Mouse (Mus musculus) left cerebral cortex, adult 11 months (tissue): ENCODE data around the gene Dnajc3.
"Not testable (repeated sequence)": the region's sequence is repeated elsewhere in the genome, so short reads cannot be mapped to it uniquely, and the experiment has no call there.

Experiments
- DNase-seq: peaks from one replicate; pipeline ENCODE4 v3.0.0; 2022; ENCODE audit warnings: low spot score

Dnajc3 gene

DNA sequence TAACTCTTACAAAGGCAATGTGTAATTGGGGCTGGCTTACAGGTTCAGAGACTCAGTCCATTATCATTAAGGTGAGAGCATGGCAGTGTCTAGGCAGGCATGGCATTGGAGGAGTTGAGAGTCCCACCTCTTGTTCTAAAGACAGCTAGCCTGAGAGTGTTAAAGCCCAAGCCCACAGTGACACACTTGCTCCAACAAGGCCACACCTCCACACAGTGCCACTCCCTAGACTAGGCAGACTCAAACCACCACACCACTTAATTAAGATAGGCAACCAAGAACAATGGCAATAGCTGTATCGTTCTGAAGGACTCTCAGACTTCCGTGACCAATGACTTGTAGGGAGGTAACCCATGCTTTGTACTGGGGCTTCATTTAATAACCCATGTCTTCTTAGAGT is 7.0 kb upstream of the Dnajc3 start:
- DNase-seq: no peak

GRCm38 (mm10) chr14:118931181-118931580 is 6.6 kb upstream of the Dnajc3 start:
- no peak for DNase-seq

- no peak for DNase-seq
These were observed 4.8 kb upstream of the Dnajc3 start for GRCm38 (mm10) chr14:118932956-118933355.

GRCm38 (mm10) chr14:118934686-118935085 is 3.1 kb upstream of the Dnajc3 start:
- no peak for DNase-seq

DNA sequence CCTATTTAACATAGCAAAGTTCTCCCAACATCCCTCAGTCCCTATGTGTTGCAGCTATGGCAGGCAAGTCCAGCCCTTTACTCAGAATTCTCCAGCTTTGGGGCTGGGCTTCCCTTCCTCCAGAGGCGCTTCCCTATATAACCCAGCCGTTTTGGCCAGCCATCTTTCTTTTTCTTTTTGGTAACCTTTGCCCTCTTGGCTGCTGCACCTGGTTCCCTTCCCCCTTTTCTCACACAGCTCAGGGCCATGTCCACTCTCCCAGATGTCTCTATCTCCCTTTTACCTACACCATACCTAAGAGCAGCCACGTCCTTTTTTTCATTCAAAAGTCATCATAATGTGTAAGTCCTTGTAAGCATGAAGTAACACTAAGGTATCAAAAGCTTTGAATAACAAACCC is 1.5 kb upstream of the Dnajc3 start:
- no peak for DNase-seq

DNA sequence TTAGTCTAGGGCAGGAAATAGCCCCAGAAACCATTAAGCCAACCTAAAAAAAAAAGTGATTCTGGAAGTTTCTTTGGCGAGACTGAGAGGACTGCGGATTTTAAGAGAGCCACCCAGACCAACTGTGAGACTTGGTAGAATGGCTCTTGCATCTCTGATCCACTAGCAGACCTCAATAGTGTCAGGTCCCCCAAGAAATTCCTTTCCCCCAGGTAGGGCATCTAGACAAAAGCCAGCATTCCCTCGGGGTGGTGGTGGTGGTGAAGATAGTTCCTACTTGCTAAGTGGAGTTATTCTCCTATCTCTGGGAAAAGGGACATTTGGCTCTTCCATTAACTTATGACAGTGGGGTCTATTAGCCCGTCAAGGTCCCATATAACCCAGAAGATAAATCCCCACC is 824 bp upstream of the Dnajc3 start:
- DNase-seq: no peak

- DNase-seq: no peak
These were observed 775 bp downstream of the Dnajc3 start for GRCm38 (mm10) chr14:118938551-118938950.

DNA sequence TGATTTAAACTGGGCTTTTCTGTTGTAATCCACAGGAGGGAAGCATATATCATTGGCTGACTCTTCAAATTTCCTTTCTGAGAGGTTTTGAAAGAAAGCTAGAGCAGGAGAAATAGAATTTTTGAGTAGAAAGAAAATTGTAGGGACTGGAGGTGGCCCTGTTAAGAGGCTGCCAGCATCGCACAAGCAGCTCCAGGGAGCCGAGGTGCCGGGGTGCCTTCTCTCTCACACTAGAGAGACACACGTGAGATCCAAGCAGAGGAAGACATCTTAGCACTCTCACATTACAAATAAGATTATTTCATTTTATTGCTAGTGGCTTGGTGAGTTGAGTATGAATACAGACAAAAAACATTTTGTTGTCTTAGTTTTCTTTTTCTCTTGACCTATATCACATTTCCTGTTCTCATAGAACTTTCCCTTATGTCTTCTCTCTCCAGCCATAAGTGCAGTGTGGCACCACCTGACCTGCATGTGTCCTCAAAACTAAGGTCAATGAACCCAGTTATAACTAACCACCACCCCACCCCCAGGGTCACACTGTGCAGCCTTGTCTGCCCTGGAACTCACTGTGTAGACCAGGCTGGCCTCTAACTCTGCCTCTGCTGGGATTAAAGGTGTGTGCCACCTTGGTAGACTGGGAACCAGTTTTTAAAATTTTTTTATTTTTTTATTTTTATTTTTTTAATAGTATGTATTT is 3.2 kb downstream of the Dnajc3 start:
- DNase-seq: no peak

- no peak for DNase-seq
These were observed 4.3 kb downstream of the Dnajc3 start for GRCm38 (mm10) chr14:118942076-118942475.

- DNase-seq: no peak
These were observed 6.9 kb downstream of the Dnajc3 start for GRCm38 (mm10) chr14:118944702-118945101.

DNA sequence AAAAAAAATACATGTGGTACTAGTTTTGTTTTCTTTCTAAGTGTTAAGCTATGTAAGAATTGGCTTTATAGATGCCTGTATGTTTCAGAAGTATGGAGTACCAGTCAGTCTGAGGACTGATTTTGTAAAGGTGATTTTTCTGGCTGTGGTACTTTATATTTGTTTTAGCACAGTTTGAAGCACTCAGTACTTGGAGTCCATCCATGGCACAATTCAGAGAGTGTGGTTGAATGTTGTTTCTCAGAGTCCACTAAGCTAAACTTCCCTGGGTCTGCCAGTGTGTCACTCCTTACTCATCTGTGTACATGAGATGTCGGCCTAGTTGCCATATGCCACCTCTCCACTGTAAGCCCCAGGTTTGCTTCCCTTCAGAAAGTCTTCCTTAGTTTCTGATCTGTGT is 11.1 kb downstream of the Dnajc3 start:
- DNase-seq: no peak

DNA sequence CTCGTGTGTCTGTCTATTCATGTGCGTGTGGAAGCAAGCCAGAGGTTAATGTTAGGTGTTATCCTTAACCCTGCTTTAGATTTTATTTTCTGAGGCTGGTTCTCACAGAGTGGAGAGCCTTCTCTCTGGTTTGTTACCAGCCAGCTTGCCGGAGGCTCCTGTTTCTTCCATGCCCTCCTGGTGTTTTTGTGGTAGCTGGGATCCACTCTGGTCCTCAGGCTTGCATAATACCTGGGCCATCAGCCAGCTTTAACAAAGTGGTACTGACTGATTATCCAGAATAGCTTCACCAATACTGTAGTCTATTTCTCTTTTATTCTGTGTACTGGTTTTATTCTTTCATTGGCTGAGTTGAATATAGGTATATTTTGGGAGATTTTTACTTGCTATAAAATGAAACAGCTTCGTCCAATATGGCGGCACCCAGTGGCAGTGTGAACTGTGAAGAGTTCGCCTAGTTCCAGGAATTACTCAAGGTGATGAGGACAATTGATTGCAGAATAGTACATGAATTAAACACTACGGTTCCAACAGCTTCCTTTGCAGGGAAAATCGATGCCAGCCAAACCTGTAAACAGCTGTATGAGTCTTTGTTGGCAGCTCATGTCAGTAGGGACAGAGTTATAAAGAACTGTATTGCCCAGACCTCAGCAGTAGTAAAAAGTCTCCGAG is 14.3 kb downstream of the Dnajc3 start:
- DNase-seq: no peak

GRCm38 (mm10) chr14:118958010-118958409 is 20.2 kb downstream of the Dnajc3 start:
- DNase-seq: no peak

DNA sequence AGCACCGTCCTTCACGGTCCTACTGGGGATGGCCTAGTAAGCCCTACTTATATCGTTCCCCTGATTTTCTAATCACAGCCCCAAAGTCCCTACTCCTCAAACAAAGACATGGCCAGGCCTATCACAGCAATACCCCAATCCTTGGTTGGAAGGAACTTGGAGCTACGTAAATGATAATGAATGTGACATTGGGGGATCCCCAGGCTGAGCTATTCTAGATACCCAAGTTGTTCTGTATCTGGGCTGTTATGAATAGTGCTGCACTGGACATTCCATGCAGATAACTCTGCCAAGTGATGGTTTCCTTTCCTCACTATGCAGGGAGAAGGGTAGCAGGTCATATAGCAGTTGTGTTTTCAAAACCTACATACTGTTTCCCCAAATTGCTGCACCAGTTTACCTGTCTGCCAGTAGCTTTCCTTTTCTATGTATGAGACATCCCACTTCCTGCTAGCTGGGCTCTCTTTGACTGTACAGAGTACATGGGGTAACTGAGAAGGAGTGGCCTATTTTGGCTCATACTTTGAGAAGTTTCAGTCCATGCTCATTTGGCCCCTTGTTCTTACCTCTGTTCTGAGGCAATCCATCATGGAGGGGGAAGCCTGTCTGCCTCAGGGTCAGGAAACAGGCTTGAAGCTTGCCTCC is 27.7 kb downstream of the Dnajc3 start:
- DNase-seq: no peak

DNA sequence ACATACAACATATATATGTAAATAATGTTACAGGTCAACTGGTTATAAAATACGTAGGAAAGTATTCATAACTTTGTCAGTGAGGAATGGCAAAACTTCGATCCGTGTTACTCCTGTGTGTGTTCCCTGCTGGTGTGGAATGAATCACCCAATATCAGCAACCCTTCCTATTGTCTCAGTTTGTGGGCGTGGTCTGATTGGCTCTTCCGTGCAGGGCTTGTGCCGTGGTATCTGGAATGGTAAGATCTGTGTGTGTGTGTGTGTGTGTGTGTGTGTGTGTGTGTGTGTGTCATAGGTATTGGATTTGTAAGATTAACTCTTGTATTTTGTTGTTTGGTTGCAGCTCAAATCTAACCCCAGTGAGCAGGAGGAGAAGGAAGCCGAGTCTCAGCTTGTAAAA is 29.9 kb downstream of the Dnajc3 start:
- DNase-seq: no peak

- no peak for DNase-seq
These were observed 34.5 kb downstream of the Dnajc3 start for GRCm38 (mm10) chr14:118972268-118972667.

DNA sequence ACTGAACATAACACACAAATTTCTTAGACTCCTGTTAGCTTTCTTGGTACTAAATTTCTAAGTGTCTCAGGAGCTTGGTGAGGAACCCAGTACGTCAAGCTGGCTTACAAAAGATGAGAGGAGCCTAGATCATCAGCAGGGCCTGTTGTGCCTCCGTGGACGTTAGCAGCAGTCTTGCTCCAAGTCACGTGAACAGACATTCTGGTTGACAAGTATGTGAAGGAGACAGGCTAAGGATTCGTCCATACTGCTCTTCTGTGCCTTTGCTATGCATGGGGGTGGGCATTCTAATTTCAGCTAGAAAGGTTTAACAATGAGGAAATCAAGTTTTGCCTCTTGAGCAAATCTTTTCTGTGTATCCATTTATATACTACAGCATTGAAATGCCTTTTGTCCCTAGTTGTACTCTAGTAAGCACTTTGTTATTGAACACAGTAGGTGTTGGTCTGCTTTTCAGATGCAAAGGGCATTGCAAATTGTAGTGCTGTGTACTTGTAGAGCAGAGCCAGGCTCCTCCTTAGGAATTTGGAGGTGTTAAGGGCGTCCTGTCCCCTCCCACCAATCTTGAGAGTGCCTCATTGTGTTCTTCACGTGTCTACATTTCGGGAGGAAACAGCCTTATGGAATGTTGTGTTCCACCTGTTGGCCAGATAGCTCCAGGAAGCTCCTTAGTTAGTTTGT is 39.5 kb downstream of the Dnajc3 start:
- no peak for DNase-seq

DNA sequence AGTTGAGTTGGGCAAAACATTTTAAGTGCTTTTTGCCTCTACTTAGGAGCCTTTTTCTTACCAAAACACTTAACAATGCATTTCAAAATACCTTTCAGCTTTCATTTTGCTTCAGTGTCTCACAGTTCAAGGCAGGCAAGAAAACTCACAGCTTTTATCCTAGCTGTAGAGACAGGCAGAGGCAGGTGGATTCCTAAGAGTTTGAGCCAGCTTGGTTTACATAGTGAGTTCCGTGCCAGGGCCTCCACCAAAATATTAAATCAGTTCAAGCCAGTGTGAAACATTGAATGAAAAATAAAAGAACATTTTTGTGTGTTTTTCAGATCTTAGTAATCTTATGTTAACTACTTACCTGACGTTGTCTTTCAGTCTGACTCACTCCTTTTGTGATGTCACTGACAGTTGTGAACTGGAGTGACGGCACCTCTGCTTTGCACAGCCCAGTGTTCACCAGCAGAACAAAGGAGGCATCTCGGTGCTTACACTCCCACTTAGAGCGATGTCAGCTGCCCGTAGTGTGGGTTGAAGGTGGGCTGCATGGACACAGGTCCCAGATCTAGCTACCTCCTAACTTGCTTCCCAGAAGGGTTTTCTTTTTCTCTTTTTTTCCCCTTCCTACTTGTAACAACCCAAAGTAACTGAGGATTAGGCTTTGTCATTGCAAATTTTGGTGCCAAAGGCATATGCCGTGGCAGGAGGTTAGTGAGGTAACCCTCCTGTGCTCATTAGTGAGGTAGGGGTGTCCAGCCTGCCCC is 42.0 kb downstream of the Dnajc3 start:
- DNase-seq: no peak

DNA sequence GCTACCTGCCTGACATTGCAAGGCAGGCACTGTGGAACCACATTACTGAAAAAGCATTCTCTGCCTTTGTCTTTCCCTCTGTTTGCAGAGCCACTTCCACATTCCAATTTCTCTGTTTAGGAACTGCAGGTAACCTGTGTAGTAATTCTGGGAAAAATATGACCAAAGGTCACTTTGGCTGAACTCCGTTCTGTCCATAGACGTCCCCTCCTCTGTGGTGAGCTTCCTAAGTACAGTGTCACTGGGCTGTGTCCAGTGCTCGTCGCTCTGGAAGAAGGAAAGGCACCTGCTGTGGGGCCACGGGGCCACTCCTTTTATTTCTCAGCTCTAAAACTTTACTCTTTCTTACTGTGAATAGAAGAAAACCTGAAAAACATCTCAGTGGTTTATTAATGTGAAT is 42.6 kb downstream of the Dnajc3 start:
- DNase-seq: no peak

DNA sequence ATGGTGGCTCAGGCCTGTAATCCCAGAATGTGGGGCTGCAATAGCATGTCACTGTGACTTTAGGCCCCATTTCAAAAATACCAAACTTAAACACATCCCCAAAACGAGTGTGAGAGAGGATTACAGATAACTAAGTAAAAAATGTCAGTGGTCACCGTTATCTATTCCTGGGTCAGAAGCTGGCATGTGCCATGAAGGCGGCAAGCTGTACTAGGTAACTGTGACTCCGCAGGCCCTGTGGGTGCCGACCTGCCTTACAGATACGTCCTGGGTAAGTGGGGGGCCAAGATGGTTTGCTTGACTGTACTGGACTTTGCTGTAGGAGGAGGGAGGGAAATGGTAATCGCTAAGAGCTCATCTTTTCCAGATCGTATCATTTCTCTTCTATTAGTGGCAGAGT is 43.1 kb downstream of the Dnajc3 start:
- no peak for DNase-seq

DNA sequence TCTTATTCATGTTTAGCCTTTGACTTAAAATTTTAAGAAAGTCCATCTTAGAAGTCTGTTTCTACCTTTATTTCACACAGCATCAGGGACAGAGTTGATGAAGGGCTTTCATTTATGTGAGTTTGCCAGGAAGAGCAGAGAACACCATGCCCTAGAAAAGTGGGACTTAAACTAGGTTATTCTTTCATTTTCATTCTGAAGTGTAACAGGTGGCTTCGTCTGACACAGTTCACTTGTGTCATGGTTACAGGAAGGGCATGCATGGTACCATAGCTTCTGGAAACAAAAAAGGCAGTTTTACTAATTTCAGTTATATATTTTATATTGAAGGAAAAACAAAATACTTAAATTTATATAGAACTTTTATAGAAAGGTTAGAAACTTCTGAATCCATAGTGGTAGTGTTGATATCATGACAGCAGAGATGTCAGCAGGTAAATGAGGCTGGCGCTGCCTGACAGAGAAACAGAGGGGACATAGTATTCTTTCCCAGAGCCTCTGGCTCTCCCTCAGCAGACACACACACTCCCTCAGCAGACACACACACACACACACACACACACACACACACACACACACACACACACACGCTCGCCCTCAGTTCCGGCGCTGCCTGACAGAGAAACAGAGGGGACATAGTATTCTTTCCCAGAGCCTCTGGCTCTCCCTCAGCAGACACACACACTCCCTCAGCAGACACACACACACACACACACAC is 44.1 kb downstream of the Dnajc3 start:
- DNase-seq: not testable (repeated sequence)
